Mouse (Mus musculus): ENCODE data around the gene Nxpe3.

- TF ChIP-seq POLR2A (IDR thresholded peaks at IDR 0.05; ENCODE audit: insufficient read length, low read depth) (no peak), MYOG (IDR thresholded peaks at IDR 0.05; ENCODE audit: control insufficient read depth in 1 of 3, insufficient read depth in 1 of 3, insufficient read length in 2 of 3, low read depth in 2 of 3) (no peak), E2F4 (IDR thresholded peaks at IDR 0.05; ENCODE audit: insufficient read depth) (no peak), MAX (IDR thresholded peaks at IDR 0.05; ENCODE audit: low read depth) (no peak), TCF3 (IDR thresholded peaks at IDR 0.05; ENCODE audit: insufficient read length, low read depth) (no peak), USF1 (IDR thresholded peaks at IDR 0.05; ENCODE audit: low read depth) (no peak), CEBPB (IDR thresholded peaks at IDR 0.05; ENCODE audit: insufficient read depth, poor library complexity, severe bottlenecking) (no peak), MYOD1 (IDR thresholded peaks at IDR 0.05; ENCODE audit: control insufficient read depth in 1 of 3, insufficient read length in 2 of 3, low read depth in 2 of 3) (no peak), POLR2AphosphoS2 (IDR thresholded peaks at IDR 0.05; ENCODE audit: insufficient read length, low read depth) (no peak), SRF (IDR thresholded peaks at IDR 0.05; ENCODE audit: control insufficient read depth, insufficient read length, low read depth) (no peak)
These were observed 63.0 kb downstream of the Nxpe3 start for GRCm38 (mm10) chr16:55832040-55832439.
